Mouse (Mus musculus) E14TG2a.4 (cell line): Measurements from ENCODE around the gene Plcg2.

ENCODE experiments used
- CTCF ChIP-seq: conservative IDR thresholded peaks from 2 replicates; pipeline ENCODE4 v1.5.1; 2014; ENCODE audit warnings: low read length
- POU5F1 ChIP-seq: IDR thresholded peaks from 2 replicates; pipeline ENCODE4 v1.6.1; 2014; ENCODE audit warnings: low read length, borderline replicate concordance

- no peak for TF ChIP-seq CTCF
- TF ChIP-seq POU5F1 = no peak
These were observed 169.4 kb downstream of the Plcg2 start for GRCm38 (mm10) chr8:117667349-117668124.
